Mouse (Mus musculus) neural tube, embryonic 15.5 days (tissue): ENCODE data around the gene Traf2. TPM values are rescaled to one million over a fixed set of nuclear protein-coding genes. Genes with fewer than 3 reads are reported as not detected.
A peak's percentile ranks its signal among the peaks of the same experiment; 100 is the strongest.

Experiments
- ATAC-seq: fragments of 200-750 bp; cut with Nextera tagmentation; 2 replicates; pipeline ENCODE4 v1.8.0; 2017; ENCODE audit warnings: mild to moderate bottlenecking, moderate TSS enrichment, moderate library complexity; ENCODE audit not compliant: low FRiP score
- H3K27ac ChIP-seq: fragments of 300-500 bp; sonication (generic); replicated peaks from 2 replicates; pipeline ENCODE4 v1.5.1; 2015; ENCODE audit warnings: mild to moderate bottlenecking, inconsistent platforms
- H3K27me3 ChIP-seq: fragments of 300-500 bp; sonication (generic); replicated peaks from 2 replicates; pipeline ENCODE4 v1.6.1; 2015; ENCODE audit warnings: inconsistent platforms
- H3K36me3 ChIP-seq: fragments of 300-500 bp; sonication (generic); 2 replicates; pipeline ENCODE4 v1.6.1; 2015; ENCODE audit warnings: inconsistent platforms
- H3K4me1 ChIP-seq: fragments of 300-500 bp; sonication (generic); 2 replicates; pipeline ENCODE4 v1.6.1; 2015; ENCODE audit warnings: inconsistent platforms
- H3K4me2 ChIP-seq: fragments of 300-500 bp; sonication (generic); 2 replicates; pipeline ENCODE4 v1.6.1; 2015; ENCODE audit warnings: inconsistent platforms, mild to moderate bottlenecking, moderate library complexity
- H3K4me3 ChIP-seq: fragments of 300-500 bp; sonication (generic); replicated peaks from 2 replicates; pipeline ENCODE4 v1.5.1; 2015; ENCODE audit warnings: mild to moderate bottlenecking, inconsistent platforms
- H3K9ac ChIP-seq: fragments of 300-500 bp; sonication (generic); replicated peaks from 2 replicates; pipeline ENCODE4 v1.6.1; 2015; ENCODE audit warnings: mild to moderate bottlenecking, inconsistent platforms
- H3K9me3 ChIP-seq: fragments of 300-500 bp; sonication (generic); replicated peaks from 2 replicates; pipeline ENCODE4 v1.6.1; 2016; ENCODE audit warnings: inconsistent platforms
- WGBS: fragments of 180-500 bp; shearing (Covaris S2); methylation state at CpG from one replicate; pipeline ENCODE4 v1.1.7; 2015; ENCODE audit warnings: mixed read lengths; 5-methylcytosine and 5-hydroxymethylcytosine counted together
- polyA plus RNA-seq: library from polyadenylated mRNA; unstranded; fragments of >200 nt; fragmentation: Nextera tagmentation; extraction: Ambion mirVana; gene quantifications from 2 replicates; pipeline ENCODE4 v1.2.1, GENCODE M21; 2015

Traf2 gene
- polyA plus RNA-seq, 1 experiment from 2014 or later: 15.4 TPM

DNA sequence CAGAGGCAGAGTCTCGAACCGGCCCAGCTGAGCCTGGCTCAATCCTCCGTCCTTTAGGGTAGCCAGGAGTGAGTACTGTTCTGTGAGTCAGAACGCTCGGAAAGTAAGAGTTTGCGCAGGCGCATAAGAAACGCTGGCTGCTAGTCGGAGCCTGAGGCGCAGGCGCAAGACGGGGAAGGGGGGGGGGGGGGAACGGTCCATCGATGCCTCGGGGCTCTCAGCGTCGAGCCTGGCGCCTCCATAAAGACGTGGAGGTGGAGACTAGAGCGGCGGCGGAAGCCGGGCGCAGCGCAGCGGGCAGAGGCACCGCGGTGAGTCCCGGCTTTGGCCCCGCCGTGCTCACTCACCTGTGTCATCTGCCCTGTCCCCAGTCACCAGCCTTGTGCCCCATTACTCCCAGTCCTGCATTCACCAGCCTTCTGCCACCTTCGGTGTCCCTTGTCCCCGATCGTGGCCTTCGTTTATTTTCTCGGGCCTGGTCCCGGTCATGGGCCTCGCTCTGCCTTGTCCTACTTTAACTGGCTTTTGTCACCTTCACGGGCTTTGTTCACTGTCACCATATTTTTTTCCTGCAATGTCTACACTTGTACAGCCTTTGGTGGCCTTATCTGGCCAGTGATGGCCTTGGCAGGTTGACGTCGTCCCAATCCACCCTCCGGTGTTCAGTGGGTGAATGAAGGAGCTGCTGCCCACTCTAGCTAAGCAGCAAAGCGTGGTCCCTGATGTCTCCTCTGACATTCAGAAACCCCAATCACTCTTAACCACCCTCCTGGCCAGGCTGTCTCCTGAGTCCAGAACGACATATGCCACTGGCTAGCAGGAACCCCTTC is 45.9 kb downstream of the Traf2 start, which contains the start of gene Fbxw5:
Gene Fbxw5, plus strand, starts transcription at position 175 of the 830 bp plus-strand sequence.
- H3K9ac ChIP-seq: peak within 1 kb of the TSS; percentile 96
- H3K4me2 ChIP-seq: peak within 1 kb of the TSS; percentile 98
- peaks cover 18% of the 10 kb centered on the region for H3K4me1 ChIP-seq
- H3K27me3 ChIP-seq: no peaks in the 10 kb centered on the region
- peak within 1 kb of the TSS; percentile 86 for H3K27ac ChIP-seq
- ATAC-seq: peak; percentile 91
- no peaks in the 10 kb centered on the region for H3K9me3 ChIP-seq
- peaks cover 29% of the 10 kb centered on the region for H3K36me3 ChIP-seq
- peak within 1 kb of the TSS; percentile 83 for H3K4me3 ChIP-seq
- WGBS: under 1% methylated on average over 38 of the region's 44 CpGs

DNA sequence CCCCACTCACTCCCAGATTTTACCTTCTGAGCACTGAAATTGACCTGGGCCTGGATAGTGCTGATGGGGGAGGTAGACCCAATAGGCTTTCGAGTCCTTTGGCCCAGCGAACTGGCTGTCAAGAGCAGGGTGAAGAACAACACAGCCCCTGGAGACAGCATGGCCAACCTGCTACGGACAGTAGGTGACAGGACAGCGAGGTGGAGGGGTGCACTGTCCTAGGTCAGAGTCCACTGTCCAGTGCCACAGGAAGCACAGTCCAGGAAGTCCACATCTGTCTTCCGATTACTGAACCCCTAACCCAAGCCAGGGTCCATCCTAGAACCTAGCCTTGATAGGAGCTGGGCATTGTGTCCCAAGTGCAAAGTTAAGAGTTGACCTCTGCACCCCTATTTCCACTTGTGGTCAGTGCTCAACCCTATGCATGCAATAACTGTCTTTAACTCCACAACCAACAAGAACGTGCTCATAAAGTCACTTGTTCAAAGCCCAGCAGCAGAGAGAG is 46.6 kb downstream of the Traf2 start:
- Histone ChIP-seq H3K4me2 (peak overlapping the region; percentile 98), H3K4me1 (peaks cover 18% of the 10 kb centered on the region), H3K9ac (peak overlapping the region; percentile 38; the same call in 1 of the 2 replicates), H3K27me3 (no peaks in the 10 kb centered on the region), H3K36me3 (peaks cover 23% of the 10 kb centered on the region), H3K9me3 (no peaks in the 10 kb centered on the region), H3K4me3 (peak overlapping the region; percentile 83), H3K27ac (peak overlapping the region; percentile 73)
- ATAC-seq: peak; percentile 12; the same call in 1 of the 2 replicates
- WGBS: 73% methylated on average over 6 of the region's 6 CpGs

DNA sequence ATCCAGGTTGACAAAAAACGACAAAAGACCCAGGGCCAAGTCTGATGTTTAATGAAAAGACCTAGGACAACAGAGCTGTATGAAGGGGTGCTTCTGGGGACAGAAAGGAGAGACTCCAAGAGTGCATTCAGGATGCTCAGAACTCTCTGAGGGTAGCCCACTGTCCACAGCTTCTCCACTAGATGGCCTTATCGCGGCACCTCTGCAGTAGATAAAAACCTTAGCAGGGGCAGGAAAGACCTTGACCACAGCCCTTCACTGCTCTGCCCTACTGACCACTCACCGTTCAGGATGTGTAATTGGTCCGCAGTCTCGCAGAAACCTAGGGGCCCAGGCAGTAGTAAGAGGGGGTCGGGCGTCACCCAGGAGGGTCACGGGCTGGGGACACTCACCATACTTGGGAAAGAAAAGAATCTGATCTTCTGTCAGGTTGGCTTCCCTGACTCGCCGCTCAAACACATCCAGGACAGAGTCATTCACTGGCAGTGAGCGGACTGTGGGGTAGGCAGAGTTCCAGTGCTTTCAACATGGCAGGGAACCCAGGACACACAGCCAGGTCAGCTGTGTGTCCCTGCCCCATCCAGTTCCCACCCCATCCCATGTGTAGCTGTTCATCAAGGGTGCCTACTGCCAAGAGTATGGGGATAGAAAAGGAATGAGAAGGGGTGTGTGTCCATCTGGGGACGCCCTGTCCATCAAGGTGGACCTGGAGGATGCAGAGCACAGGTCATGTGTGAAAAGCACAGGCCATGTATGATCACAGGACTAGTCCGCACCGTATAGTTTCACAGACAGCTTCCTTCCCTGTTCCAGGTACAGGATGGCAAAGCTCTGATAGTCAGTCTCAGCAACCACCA is 47.9 kb downstream of the Traf2 start:
- no peak for ATAC-seq
- Histone ChIP-seq H3K27ac (no peak overlapping the region), H3K36me3 (peaks cover 10% of the 10 kb centered on the region), H3K4me3 (no peak overlapping the region), H3K9ac (no peak overlapping the region), H3K4me1 (peaks cover 18% of the 10 kb centered on the region), H3K9me3 (no peaks in the 10 kb centered on the region), H3K4me2 (no peak overlapping the region), H3K27me3 (no peaks in the 10 kb centered on the region)
- WGBS: 76% methylated on average over 15 of the region's 15 CpGs

DNA sequence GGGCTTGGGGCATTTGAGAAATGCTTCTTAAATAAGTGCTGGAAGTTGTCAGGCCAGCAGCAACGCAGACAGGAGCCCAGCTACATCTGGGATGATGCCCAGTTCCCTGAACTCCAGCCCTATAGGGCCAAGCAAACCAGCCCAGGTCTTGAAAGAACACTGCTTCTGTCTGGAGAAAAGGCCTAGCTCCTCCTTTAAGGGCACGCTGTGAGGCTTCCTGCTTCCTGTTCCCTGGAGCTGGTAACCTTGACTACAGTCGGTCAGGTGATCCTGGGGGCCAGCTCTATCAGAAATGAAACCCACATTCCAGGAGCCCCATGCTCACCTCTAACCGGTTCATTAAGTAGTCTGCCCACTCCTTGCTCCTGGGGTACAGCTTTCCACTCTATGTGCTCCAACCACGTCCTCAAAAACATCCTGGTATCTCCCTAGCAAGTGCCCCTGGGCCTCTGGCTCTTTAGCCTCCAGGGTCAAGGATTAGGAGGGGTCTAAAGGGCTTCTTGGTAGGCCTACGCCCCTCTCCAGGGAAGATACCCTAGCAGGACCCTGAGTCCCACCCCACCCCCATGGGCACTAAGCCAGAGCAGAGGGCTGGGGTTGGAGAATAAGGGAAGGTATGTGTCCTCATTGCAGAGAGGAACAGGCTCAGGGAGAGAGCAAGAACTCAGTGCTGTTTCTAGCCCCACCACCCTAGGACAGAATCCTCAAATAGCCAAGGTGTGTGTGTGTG is 48.7 kb downstream of the Traf2 start:
- no peak overlapping the region for H3K27ac ChIP-seq
- no peak for ATAC-seq
- H3K4me1 ChIP-seq: peaks cover 18% of the 10 kb centered on the region
- H3K36me3 ChIP-seq: peaks cover 1% of the 10 kb centered on the region; the same call in 1 of the 2 replicates
- no peak overlapping the region for H3K4me2 ChIP-seq
- H3K9ac ChIP-seq: no peak overlapping the region
- H3K4me3 ChIP-seq: no peak overlapping the region
- 64% methylated on average over 6 of the region's 6 CpGs for WGBS
- H3K9me3 ChIP-seq: no peaks in the 10 kb centered on the region
- no peaks in the 10 kb centered on the region for H3K27me3 ChIP-seq

DNA sequence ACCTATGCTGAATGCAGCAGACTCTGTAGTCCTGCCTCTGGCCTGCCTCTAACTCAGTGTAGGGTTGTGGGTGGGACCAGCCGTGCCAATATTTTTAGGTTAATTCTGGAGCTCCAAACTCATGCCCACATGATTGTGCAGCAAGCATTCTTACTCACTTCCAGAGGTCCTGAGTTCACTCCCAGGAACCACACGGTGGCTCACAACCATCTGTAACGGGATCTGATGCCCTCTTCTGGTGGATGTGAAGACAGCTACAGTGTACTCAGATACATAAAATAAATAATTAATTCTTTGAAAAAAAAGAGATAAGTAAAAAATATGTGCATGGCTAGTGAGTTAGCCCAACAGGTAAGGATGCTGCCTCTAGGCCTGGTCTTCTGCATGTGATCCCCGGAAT is 50.3 kb downstream of the Traf2 start:
- H3K27me3 ChIP-seq: no peaks in the 10 kb centered on the region
- H3K9me3 ChIP-seq: no peaks in the 10 kb centered on the region
- no peak overlapping the region for H3K27ac ChIP-seq
- no peak for ATAC-seq
- peaks cover 8% of the 10 kb centered on the region for H3K4me1 ChIP-seq
- H3K36me3 ChIP-seq: no peaks in the 10 kb centered on the region
- H3K4me2 ChIP-seq: no peak overlapping the region
- WGBS: 45% methylated on average over 4 of the region's 4 CpGs
- no peak overlapping the region for H3K4me3 ChIP-seq
- H3K9ac ChIP-seq: no peak overlapping the region

DNA sequence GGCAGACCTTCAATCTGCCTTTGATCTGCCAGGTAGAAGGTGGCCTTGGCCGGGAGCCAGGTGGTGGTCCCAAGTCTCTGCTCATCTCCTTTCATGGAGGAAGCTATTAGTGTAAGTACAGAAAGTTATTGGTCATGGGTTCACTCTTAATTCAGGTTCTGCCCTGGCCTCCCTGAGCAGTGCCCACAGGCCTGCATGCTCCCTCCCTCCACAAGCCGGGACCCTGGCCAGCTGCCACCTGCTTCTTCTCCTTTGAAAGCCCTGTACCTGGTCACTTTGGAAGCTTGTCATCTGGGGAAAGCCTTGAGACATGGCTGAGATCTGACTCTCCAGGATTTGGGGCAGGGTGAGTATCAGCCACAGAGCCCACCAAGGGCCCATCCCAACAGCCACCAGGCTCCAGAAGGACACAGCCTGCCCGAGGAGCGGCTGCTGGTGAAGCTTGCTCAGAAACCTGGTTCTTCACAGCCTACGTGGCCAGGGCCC is 53.2 kb downstream of the Traf2 start, which contains the start of gene Lcn12:
Gene Lcn12, minus strand, starts transcription at position 436 of the 486 bp plus-strand sequence.
- ATAC-seq: no peak
- H3K9me3 ChIP-seq: no peaks in the 10 kb centered on the region
- WGBS: 86% methylated on average over 5 of the region's 5 CpGs

DNA sequence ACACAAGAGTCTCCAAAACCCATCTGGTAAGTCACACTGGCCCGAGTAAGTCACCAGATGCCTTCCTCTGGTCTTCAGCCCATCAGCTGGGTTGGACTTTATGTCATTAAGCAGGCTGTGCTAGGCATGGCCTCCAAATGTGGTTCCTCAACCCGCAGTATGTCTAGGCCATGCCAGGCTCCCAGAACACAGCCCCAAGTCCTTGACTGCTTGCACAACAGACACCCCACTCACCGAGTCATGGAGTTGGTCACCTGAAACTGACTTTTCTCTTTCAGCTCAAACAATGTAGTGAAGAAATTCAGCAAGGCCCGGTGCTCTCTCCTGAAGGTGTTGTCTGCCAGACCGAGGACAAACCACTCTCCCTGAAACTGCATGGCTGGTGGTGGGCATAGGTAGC is 53.8 kb downstream of the Traf2 start:
- no peak for ATAC-seq
- Histone ChIP-seq H3K4me1 (no peaks in the 10 kb centered on the region), H3K4me2 (no peak overlapping the region)

More for the DNA sequence above, 53.2 kb downstream of the Traf2 start, which contains the start of gene Lcn12:
- no peak within 1 kb of the TSS for H3K4me2 ChIP-seq
- H3K27me3 ChIP-seq: no peaks in the 10 kb centered on the region
- no peaks in the 10 kb centered on the region for H3K4me1 ChIP-seq
- no peak within 1 kb of the TSS for H3K27ac ChIP-seq
- no peaks in the 10 kb centered on the region for H3K36me3 ChIP-seq
- no peak within 1 kb of the TSS for H3K9ac ChIP-seq
- no peak within 1 kb of the TSS for H3K4me3 ChIP-seq

DNA sequence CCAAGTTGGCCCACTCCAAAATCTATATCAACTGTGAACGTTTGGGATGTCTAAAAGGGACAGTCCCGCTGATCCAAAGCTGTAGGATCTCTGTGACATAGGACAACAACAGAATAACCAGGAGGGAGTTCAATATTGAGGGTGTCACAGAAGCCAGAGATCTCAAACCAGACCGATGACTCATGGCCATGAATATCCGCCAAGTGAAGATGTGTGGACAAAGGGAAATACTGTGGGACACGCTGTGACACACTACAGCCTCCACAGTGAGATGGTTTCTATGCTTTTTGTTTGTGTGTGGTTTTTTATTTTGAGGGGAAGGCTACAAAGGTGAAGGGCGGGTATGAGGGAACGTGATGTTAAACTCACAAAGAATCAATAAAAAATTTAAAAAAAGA is 58.1 kb downstream of the Traf2 start:
- H3K4me2 ChIP-seq: no peak overlapping the region
- no peaks in the 10 kb centered on the region for H3K4me1 ChIP-seq
- ATAC-seq: no peak
- H3K36me3 ChIP-seq: no peaks in the 10 kb centered on the region
- no peak overlapping the region for H3K4me3 ChIP-seq
- WGBS: 86% methylated on average over 7 of the region's 7 CpGs
- no peaks in the 10 kb centered on the region for H3K9me3 ChIP-seq
- no peak overlapping the region for H3K27ac ChIP-seq
- H3K9ac ChIP-seq: no peak overlapping the region
- no peaks in the 10 kb centered on the region for H3K27me3 ChIP-seq

More for the DNA sequence above, 53.8 kb downstream of the Traf2 start:
- Histone ChIP-seq H3K9ac (no peak overlapping the region), H3K4me3 (no peak overlapping the region), H3K36me3 (no peaks in the 10 kb centered on the region), H3K9me3 (no peaks in the 10 kb centered on the region), H3K27me3 (no peaks in the 10 kb centered on the region), H3K27ac (no peak overlapping the region)
- WGBS: 82% methylated on average over 5 of the region's 5 CpGs

DNA sequence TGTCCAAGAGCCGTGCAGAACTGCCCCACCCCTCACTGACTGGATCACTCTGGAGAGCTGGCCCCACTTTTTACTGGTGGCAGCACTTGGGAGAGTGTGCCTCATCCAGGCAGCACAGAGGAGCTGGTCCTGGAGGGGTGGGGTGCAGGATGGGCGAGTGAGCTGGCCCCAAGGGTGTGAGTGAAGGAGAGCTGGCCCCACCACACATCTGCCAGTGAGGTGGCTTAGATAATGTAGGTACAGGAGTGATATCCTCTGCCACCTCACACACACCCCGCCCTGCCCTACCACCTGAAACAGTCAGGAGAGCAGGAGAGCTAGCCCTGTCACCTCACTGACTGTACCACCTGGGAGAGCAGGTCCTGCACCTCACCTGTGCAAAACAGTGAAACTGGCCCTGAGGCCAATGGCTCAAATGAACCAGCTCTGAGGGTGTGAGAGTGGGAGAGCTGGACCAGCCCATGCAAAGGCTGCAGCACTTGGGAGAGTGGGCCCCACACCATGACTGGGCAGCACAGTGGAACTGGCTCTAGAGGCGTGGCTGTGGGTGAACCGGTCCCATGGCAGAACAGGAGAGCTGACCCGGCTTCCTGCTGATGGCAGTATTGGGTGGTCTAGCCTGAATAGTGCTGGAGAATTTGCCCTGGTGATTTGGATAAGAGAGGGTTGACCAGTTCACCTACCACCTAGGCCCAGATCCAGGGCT is 58.6 kb downstream of the Traf2 start:
- H3K9ac ChIP-seq: no peak overlapping the region
- no peak overlapping the region for H3K4me2 ChIP-seq
- no peak overlapping the region for H3K27ac ChIP-seq
- no peaks in the 10 kb centered on the region for H3K9me3 ChIP-seq
- H3K27me3 ChIP-seq: no peaks in the 10 kb centered on the region
- ATAC-seq: no peak
- WGBS: 81% methylated on average over 6 of the region's 6 CpGs
- H3K36me3 ChIP-seq: no peaks in the 10 kb centered on the region
- H3K4me1 ChIP-seq: no peaks in the 10 kb centered on the region
- H3K4me3 ChIP-seq: no peak overlapping the region

DNA sequence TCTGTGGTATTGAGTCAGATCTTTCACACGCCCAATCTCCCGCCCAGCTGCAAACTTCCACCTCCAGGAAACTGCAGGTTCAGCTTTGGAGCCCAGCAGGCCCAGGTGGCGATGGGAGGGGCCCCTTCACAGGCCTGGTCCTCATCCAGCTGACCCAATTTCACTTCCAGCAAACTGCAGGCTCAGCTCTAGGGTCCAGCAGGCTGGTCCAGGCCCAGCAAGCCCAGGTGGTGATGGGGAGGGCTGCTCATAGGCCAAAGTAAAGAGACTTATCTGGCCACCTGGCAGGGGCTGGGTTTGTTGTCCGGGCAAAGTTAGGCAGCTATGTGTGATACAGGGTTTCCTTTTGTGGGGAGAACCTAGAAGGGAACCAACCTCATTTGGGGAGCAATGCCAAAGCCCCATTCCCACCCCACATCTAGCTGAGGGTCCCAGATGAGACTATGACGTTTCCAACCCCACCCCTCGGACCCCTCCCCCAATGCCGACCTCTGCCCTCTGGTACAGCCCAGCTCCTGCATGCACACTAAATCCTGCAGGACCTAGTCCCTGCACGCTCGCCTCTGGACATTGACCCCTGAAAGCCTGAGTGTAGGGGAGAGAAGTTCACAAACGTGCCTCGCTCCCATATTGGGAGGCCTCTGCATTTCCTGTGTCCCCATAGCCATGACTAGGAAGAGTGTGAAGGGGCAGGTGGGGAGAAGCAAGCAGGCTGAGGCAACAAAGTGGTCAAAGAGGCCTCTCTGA is 61.7 kb downstream of the Traf2 start:
- H3K4me3 ChIP-seq: no peak overlapping the region
- WGBS: 75% methylated on average over 11 of the region's 11 CpGs
- H3K9ac ChIP-seq: no peak overlapping the region
- H3K27ac ChIP-seq: no peak overlapping the region
- H3K9me3 ChIP-seq: no peaks in the 10 kb centered on the region
- H3K4me2 ChIP-seq: no peak overlapping the region
- H3K4me1 ChIP-seq: no peaks in the 10 kb centered on the region
- no peaks in the 10 kb centered on the region for H3K27me3 ChIP-seq
- H3K36me3 ChIP-seq: no peaks in the 10 kb centered on the region
- ATAC-seq: no peak
